In genomic region chr13:51797899-51798746, GRCm38 (mm10) we compare ENCODE assay signal across 15 mouse cellular contexts. TPM values are rescaled to one million over a fixed set of nuclear protein-coding genes. Genes with fewer than 3 reads are reported as not detected.
DNase-seq lines count a peak whose midpoint lies in the region; TF ChIP-seq lines count a peak whose summit lies in the region.
"Had no signal": no experiment of that assay in that cellular context is flagged by ENCODE, and none has a peak within 500 bp of the region (broad histone marks: within the 10 kb centered on the region; RNA-seq: fewer than 3 reads in every experiment).

No protein-coding gene starts in this region.

- no peak for DNase-seq in thymus, adult 2 months
- no peak for DNase-seq in thymus, adult 18-20 months
- peak; percentile 21 for DNase-seq in MEL-GATA-1-ER (ENCODE audit: extremely low read depth, low read depth)
- DNase-seq in natural killer cell, adult 2 months (ENCODE audit: low spot score in 2 of 2), result peak; percentile 67 to 75
- no peak for DNase-seq in neural tube, embryonic 10.5 days (ENCODE audit: extremely low spot score, low spot score)
- DNase-seq in gastrocnemius, adult 18-20 months (ENCODE audit: low spot score), result no peak
- no peak for DNase-seq in frontal cortex, postnatal 10 days (ENCODE audit: low spot score in 2 of 2)
- DNase-seq: cerebellum, adult 9-10 months; heart, postnatal 10 days; lung, postnatal 14 days; midbrain, embryonic 14.5 days had no signal

- peak overlapping the region; percentile 94 for H3K27ac ChIP-seq in thymus, adult 2 months (ENCODE audit: control insufficient read depth, insufficient read depth, low read length)
- H3K27ac ChIP-seq: liver, embryonic 14.5 days; neural tube, embryonic 13.5 days had no signal

- H3K4me1 ChIP-seq in thymus, adult 2 months (replicated peaks; ENCODE audit: control insufficient read depth, insufficient read depth, low read length), result peaks cover 35% of the 10 kb centered on the region

- H3K36me3 ChIP-seq in thymus, adult 2 months (ENCODE audit: control insufficient read depth, insufficient read depth, low read length), result no peaks in the 10 kb centered on the region
- H3K36me3 ChIP-seq: G1E; neural tube, embryonic 13.5 days had no signal

- no peak for TF ChIP-seq POLR2A in thymus, adult 2 months (IDR thresholded peaks at IDR 0.05; ENCODE audit: control insufficient read depth, extremely low read depth, insufficient read depth, low read length, poor library complexity)

- no peak for TF ChIP-seq CTCF in thymus, adult 2 months (IDR thresholded peaks at IDR 0.05; ENCODE audit: borderline replicate concordance, control insufficient read depth, extremely low read depth, insufficient read depth, low read length, poor library complexity)

- H3K27me3 ChIP-seq in thymus, adult 2 months (ENCODE audit: control insufficient read depth, insufficient read depth, low read length), result no peaks in the 10 kb centered on the region
- H3K27me3 ChIP-seq: neural tube, embryonic 13.5 days had no signal

- H3K4me3 ChIP-seq in thymus, adult 2 months (ENCODE audit: control insufficient read depth, insufficient read depth, low read length), result no peak overlapping the region
- H3K4me3 ChIP-seq: erythroblast, embryonic 14.5 days; neural tube, embryonic 13.5 days had no signal

- 50% methylated on average over 8 of the region's 8 CpGs for WGBS in thymus, adult 2 months

RNA-seq across cellular contexts. Expression of gene Sema4d, which starts 4.6 kb away (rescaled TPM):
- polyA plus RNA-seq in thymus, adult 2 months (2012; rRNA removed), result 156 and 182 TPM in 2 replicates
- 100 to 1,000 TPM; 118 to 125 TPM for total RNA-seq in gastrocnemius, adult 18-20 months (2021)

RNA-seq across cellular contexts. Expression of gene Gadd45g, which starts 48.4 kb away (rescaled TPM):
- 15.0 and 16.2 TPM in 2 replicates for polyA plus RNA-seq in thymus, adult 2 months (2012; rRNA removed)
- total RNA-seq in gastrocnemius, adult 18-20 months (2021), result 100 to 1,000 TPM in 1 of 2 experiments, 10 to 100 TPM in 1; 43.0 to 114 TPM

Comparison
In these comparisons a context has a peak if more than half of its experiments do, and no peak if none do; other contexts are left out.
1. DNase-seq: peak in MEL-GATA-1-ER (single experiment) and natural killer cell, adult 2 months (2 of 2); none in thymus, adult 2 months (single experiment), thymus, adult 18-20 months (0 of 2), neural tube, embryonic 10.5 days (single experiment), gastrocnemius, adult 18-20 months (single experiment) and frontal cortex, postnatal 10 days (0 of 2).